Mouse (Mus musculus) layer of hippocampus, adult 2 months (tissue): ENCODE measurements around the gene Cts3. TPM values are rescaled to one million over a fixed set of nuclear protein-coding genes. Genes with fewer than 3 reads are reported as not detected.
"Not testable (repeated sequence)": the region's sequence is repeated elsewhere in the genome, so short reads cannot be mapped to it uniquely, and the experiment has no call there.

ENCODE experiments used
- DNase-seq, 2 experiments: peaks; one replicate each; pipeline ENCODE4 v3.0.0; 2022; ENCODE audit warnings: low spot score in 2 of 2
- H3K27ac ChIP-seq: fragments of 200-600 bp; 2 replicates; pipeline ENCODE4 v1.8.1; 2022
- H3K4me3 ChIP-seq: fragments of 200-600 bp; 2 replicates; pipeline ENCODE4 v1.8.1; 2022; ENCODE audit warnings: mild to moderate bottlenecking
- CTCF ChIP-seq: fragments of 200-600 bp; conservative IDR thresholded peaks from 2 replicates; pipeline ENCODE4 v1.8.1; 2022; ENCODE audit warnings: antibody characterized with exemption, mild to moderate bottlenecking, moderate library complexity
- long read RNA-seq, 2 experiments: library from polyadenylated mRNA; stranded (forward); transcript quantifications; one replicate each; pipeline ENCODE4 v2.0.0; 2021; ENCODE audit warnings: borderline mapping rate in 2 of 2
- total RNA-seq, 2 experiments: library from RNA; stranded (reverse); gene quantifications; 2 replicates each; pipeline ENCODE4 v1.2.3; 2021

The Cts3 gene
- not detected for total RNA-seq
- long read RNA-seq, experiment 1 = 0 reads
- long read RNA-seq, experiment 2 = 0 reads

DNA sequence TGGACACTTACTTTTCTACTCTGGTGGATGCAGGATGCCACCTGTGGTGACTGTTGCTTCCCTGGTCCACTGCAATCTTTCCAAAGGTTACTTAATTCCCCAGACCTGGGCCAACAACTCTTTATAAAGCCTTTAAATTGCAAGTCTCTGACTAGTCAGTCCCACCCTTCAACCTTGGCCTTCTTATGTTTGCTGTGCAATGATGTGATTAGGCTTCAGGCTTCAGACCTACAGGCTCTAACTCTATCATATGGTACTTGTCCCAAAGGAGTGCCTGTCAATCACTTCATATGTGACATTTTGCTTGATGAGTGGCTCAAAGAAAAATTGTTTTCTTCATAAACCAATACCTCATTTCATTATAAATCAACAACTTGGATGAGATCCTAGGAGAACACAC lies at the start of gene Cts3:
Gene Cts3, minus strand, starts transcription at position 101 of the 400 bp plus-strand sequence.
- Histone ChIP-seq H3K27ac (no peak within 1 kb of the TSS), H3K4me3 (no peak within 1 kb of the TSS)
- DNase-seq = no peak
- TF ChIP-seq CTCF = no peak

DNA sequence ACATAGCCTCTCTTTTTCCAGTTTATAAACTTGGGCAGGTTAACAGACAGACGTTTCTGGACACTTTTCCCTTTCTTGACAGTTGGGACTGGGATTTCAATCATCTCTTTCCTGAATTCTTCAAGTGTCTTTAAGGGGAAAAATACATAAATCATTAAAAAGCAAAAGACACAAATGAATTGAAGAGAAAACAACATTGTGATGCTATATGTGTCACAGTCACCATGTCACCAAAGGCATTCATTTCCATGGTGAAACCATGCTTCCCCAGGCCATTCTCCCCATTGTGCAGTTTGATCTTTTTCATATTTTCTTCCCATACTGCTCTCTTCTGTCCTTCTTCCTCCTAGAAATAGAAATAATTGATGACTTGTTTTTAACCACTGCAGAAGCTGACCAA lies 1.9 kb downstream of the Cts3 start, which contains the start of gene Gm49352:
Gene Gm49352, minus strand, starts transcription at position 101 of the 400 bp plus-strand sequence.
- not testable (repeated sequence) for H3K27ac ChIP-seq, H3K4me3 ChIP-seq, DNase-seq

DNA sequence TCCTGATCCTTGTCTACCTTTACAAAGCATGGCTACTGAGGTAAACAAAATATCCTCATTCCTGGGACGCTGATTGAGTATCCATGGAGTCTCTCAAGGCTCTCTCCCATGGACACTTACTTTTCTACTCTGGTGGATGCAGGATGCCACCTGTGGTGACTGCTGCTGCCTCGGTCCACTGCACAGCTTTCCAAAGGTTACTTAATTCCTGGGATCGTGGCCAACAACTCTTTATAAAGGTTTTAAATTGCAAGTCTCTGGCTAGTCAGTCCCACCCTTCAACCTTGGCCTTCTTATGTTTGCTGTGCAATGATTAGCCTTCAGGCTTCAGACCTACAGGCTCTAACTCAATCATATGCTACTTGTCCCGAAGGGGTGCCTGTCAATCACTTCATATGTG lies 28.3 kb downstream of the Cts3 start, which contains the start of gene Ctsm:
Gene Ctsm, minus strand, starts transcription at position 209 of the 400 bp plus-strand sequence.
- TF ChIP-seq CTCF = no peak
- DNase-seq = no peak
- H3K27ac ChIP-seq = no peak within 1 kb of the TSS
- H3K4me3 ChIP-seq = no peak within 1 kb of the TSS

Other genes starting within 250 kb of the Cts3 start
- gene Cts7, start 211.9 kb downstream of the Cts3 start, total RNA-seq = not detected
- gene Ctsm, start 28.3 kb downstream of the Cts3 start, total RNA-seq = not detected
- not detected for gene Gm49352, start 2.0 kb downstream of the Cts3 start, total RNA-seq